Mouse (Mus musculus) limb, embryonic 15.5 days (tissue): ENCODE data around the gene Pofut1. TPM values are rescaled to one million over a fixed set of nuclear protein-coding genes. Genes with fewer than 3 reads are reported as not detected.

ENCODE experiments used
- ATAC-seq: fragments of 200-750 bp; cut with Nextera tagmentation; 2 replicates; pipeline ENCODE4 v1.8.0; 2017; ENCODE audit warnings: low read depth, moderate TSS enrichment; ENCODE audit not compliant: insufficient number of reproducible peaks, low FRiP score, low TSS enrichment
- H3K27ac ChIP-seq: fragments of 300-500 bp; sonication (generic); 2 replicates; pipeline ENCODE4 v1.5.1; 2015; ENCODE audit warnings: moderate library complexity, mild to moderate bottlenecking, inconsistent platforms
- H3K27me3 ChIP-seq: fragments of 300-500 bp; sonication (generic); 2 replicates; pipeline ENCODE4 v1.6.1; 2015; ENCODE audit warnings: inconsistent platforms
- H3K36me3 ChIP-seq: fragments of 300-500 bp; sonication (generic); 2 replicates; pipeline ENCODE4 v1.6.1; 2015; ENCODE audit warnings: inconsistent platforms
- H3K4me1 ChIP-seq: fragments of 300-500 bp; sonication (generic); 2 replicates; pipeline ENCODE4 v1.6.1; 2015; ENCODE audit warnings: inconsistent platforms
- H3K4me2 ChIP-seq: fragments of 300-500 bp; sonication (generic); 2 replicates; pipeline ENCODE4 v1.6.1; 2015; ENCODE audit warnings: mild to moderate bottlenecking, inconsistent platforms
- H3K4me3 ChIP-seq: fragments of 300-500 bp; sonication (generic); 2 replicates; pipeline ENCODE4 v1.5.1; 2015; ENCODE audit warnings: mild to moderate bottlenecking, inconsistent platforms
- H3K9ac ChIP-seq: fragments of 300-500 bp; sonication (generic); 2 replicates; pipeline ENCODE4 v1.6.1; 2015; ENCODE audit warnings: inconsistent platforms
- H3K9me3 ChIP-seq: fragments of 300-500 bp; sonication (generic); 2 replicates; pipeline ENCODE4 v1.6.1; 2016; ENCODE audit warnings: inconsistent platforms
- WGBS: fragments of 180-500 bp; shearing (Covaris S2); methylation state at CpG from one replicate; pipeline ENCODE4 v1.1.7; 2015; 5-methylcytosine and 5-hydroxymethylcytosine counted together
- polyA plus RNA-seq: library from polyadenylated mRNA; unstranded; fragments of >200 nt; fragmentation: Nextera tagmentation; extraction: Ambion mirVana; gene quantifications from 2 replicates; pipeline ENCODE4 v1.2.1, GENCODE M21; 2015

Gene Pofut1
- 6.7 and 8.5 TPM in 2 replicates for polyA plus RNA-seq

- Histone ChIP-seq H3K27ac (peak within 1 kb of the TSS; percentile 97), H3K4me1 (peaks cover 24% of the 10 kb centered on the region), H3K9me3 (no peaks in the 10 kb centered on the region), H3K4me2 (peak within 1 kb of the TSS; percentile 80), H3K9ac (peak within 1 kb of the TSS; percentile 99), H3K36me3 (peaks cover 18% of the 10 kb centered on the region), H3K4me3 (peak within 1 kb of the TSS; percentile 97), H3K27me3 (no peaks in the 10 kb centered on the region)
- ATAC-seq, result peak; percentile 93
- WGBS, result under 1% methylated on average over 55 of the region's 72 CpGs
These were observed at the start of gene Pofut1, which contains the start of gene Plagl2 for GRCm38 (mm10) chr2:153241250-153242014. Gene Pofut1, plus strand, starts transcription at chr2:153241533. Gene Plagl2, minus strand, starts transcription at chr2:153241426.

GRCm38 (mm10) chr2:153194255-153194654 is 47.1 kb upstream of the Pofut1 start:
- no peaks in the 10 kb centered on the region for H3K4me1 ChIP-seq
- ATAC-seq, result no peak
- 91% methylated on average over 3 of the region's 3 CpGs for WGBS
- H3K4me2 ChIP-seq, result no peak overlapping the region
- no peak overlapping the region for H3K9ac ChIP-seq
- H3K27ac ChIP-seq, result no peak overlapping the region
- H3K27me3 ChIP-seq, result no peaks in the 10 kb centered on the region
- H3K36me3 ChIP-seq, result peaks cover 84% of the 10 kb centered on the region
- no peak overlapping the region for H3K4me3 ChIP-seq
- H3K9me3 ChIP-seq, result no peaks in the 10 kb centered on the region

- Histone ChIP-seq H3K4me3 (no peak overlapping the region), H3K9me3 (no peaks in the 10 kb centered on the region), H3K27me3 (no peaks in the 10 kb centered on the region), H3K36me3 (peaks cover 78% of the 10 kb centered on the region), H3K27ac (no peak overlapping the region), H3K4me2 (no peak overlapping the region), H3K9ac (no peak overlapping the region), H3K4me1 (no peaks in the 10 kb centered on the region)
- WGBS, result 72% methylated on average over 5 of the region's 5 CpGs
- ATAC-seq, result no peak
These were observed 42.8 kb upstream of the Pofut1 start for GRCm38 (mm10) chr2:153198485-153198884.

- H3K4me3 ChIP-seq, result no peak overlapping the region
- no peaks in the 10 kb centered on the region for H3K9me3 ChIP-seq
- no peak for ATAC-seq
- H3K27me3 ChIP-seq, result no peaks in the 10 kb centered on the region
- H3K9ac ChIP-seq, result no peak overlapping the region
- no peaks in the 10 kb centered on the region for H3K4me1 ChIP-seq
- H3K4me2 ChIP-seq, result no peak overlapping the region
- H3K27ac ChIP-seq, result no peak overlapping the region
- WGBS, result 81% methylated on average over 2 of the region's 2 CpGs
- H3K36me3 ChIP-seq, result peaks cover 81% of the 10 kb centered on the region
These were observed 42.2 kb upstream of the Pofut1 start for GRCm38 (mm10) chr2:153199114-153199513.

GRCm38 (mm10) chr2:153202766-153203165 is 38.6 kb upstream of the Pofut1 start:
- H3K9me3 ChIP-seq, result no peaks in the 10 kb centered on the region
- H3K9ac ChIP-seq, result no peak overlapping the region
- no peaks in the 10 kb centered on the region for H3K27me3 ChIP-seq
- H3K4me2 ChIP-seq, result no peak overlapping the region
- H3K36me3 ChIP-seq, result peaks cover 85% of the 10 kb centered on the region
- no peak overlapping the region for H3K27ac ChIP-seq
- ATAC-seq, result no peak
- no peak overlapping the region for H3K4me3 ChIP-seq
- WGBS, result 74% methylated on average over 1 of the region's 1 CpGs
- no peaks in the 10 kb centered on the region for H3K4me1 ChIP-seq

GRCm38 (mm10) chr2:153208149-153208548 is 33.2 kb upstream of the Pofut1 start:
- Histone ChIP-seq H3K27ac (no peak overlapping the region), H3K4me2 (no peak overlapping the region), H3K9me3 (no peaks in the 10 kb centered on the region), H3K36me3 (peaks cover 68% of the 10 kb centered on the region), H3K9ac (no peak overlapping the region), H3K4me1 (no peaks in the 10 kb centered on the region), H3K4me3 (no peak overlapping the region), H3K27me3 (no peaks in the 10 kb centered on the region)
- ATAC-seq, result no peak
- WGBS, result 92% methylated on average over 2 of the region's 2 CpGs

- no peaks in the 10 kb centered on the region for H3K9me3 ChIP-seq
- H3K27ac ChIP-seq, result no peak overlapping the region
- no peak overlapping the region for H3K4me3 ChIP-seq
- ATAC-seq, result no peak
- WGBS, result 89% methylated on average over 5 of the region's 5 CpGs
- H3K9ac ChIP-seq, result no peak overlapping the region
- no peaks in the 10 kb centered on the region for H3K27me3 ChIP-seq
- no peak overlapping the region for H3K4me2 ChIP-seq
- peaks cover 59% of the 10 kb centered on the region for H3K36me3 ChIP-seq
- no peaks in the 10 kb centered on the region for H3K4me1 ChIP-seq
These were observed 32.0 kb upstream of the Pofut1 start for GRCm38 (mm10) chr2:153209286-153209685.

GRCm38 (mm10) chr2:153211451-153211850 is 29.9 kb upstream of the Pofut1 start:
- H3K4me2 ChIP-seq, result no peak overlapping the region
- no peaks in the 10 kb centered on the region for H3K9me3 ChIP-seq
- no peak overlapping the region for H3K9ac ChIP-seq
- H3K27me3 ChIP-seq, result no peaks in the 10 kb centered on the region
- WGBS, result 89% methylated on average over 5 of the region's 5 CpGs
- no peaks in the 10 kb centered on the region for H3K4me1 ChIP-seq
- H3K27ac ChIP-seq, result no peak overlapping the region
- peaks cover 38% of the 10 kb centered on the region for H3K36me3 ChIP-seq
- no peak overlapping the region for H3K4me3 ChIP-seq
- ATAC-seq, result no peak

GRCm38 (mm10) chr2:153213351-153213750 is 28.0 kb upstream of the Pofut1 start:
- H3K27me3 ChIP-seq, result no peaks in the 10 kb centered on the region
- 89% methylated on average over 4 of the region's 4 CpGs for WGBS
- no peaks in the 10 kb centered on the region for H3K9me3 ChIP-seq
- no peak overlapping the region for H3K9ac ChIP-seq
- no peak overlapping the region for H3K4me3 ChIP-seq
- H3K4me1 ChIP-seq, result no peaks in the 10 kb centered on the region
- ATAC-seq, result no peak
- no peak overlapping the region for H3K27ac ChIP-seq
- H3K36me3 ChIP-seq, result peaks cover 21% of the 10 kb centered on the region
- no peak overlapping the region for H3K4me2 ChIP-seq

GRCm38 (mm10) chr2:153214771-153215259 is 26.5 kb upstream of the Pofut1 start:
- ATAC-seq, result no peak
- Histone ChIP-seq H3K4me1 (no peaks in the 10 kb centered on the region), H3K27ac (no peak overlapping the region), H3K9me3 (no peaks in the 10 kb centered on the region), H3K4me3 (no peak overlapping the region), H3K4me2 (no peak overlapping the region), H3K36me3 (peaks cover 7% of the 10 kb centered on the region), H3K9ac (no peak overlapping the region), H3K27me3 (no peaks in the 10 kb centered on the region)
- WGBS, result 66% methylated on average over 6 of the region's 6 CpGs

GRCm38 (mm10) chr2:153215421-153215820 is 25.9 kb upstream of the Pofut1 start:
- Histone ChIP-seq H3K27me3 (no peaks in the 10 kb centered on the region), H3K4me2 (no peak overlapping the region), H3K4me3 (no peak overlapping the region), H3K4me1 (no peaks in the 10 kb centered on the region), H3K36me3 (peaks cover 5% of the 10 kb centered on the region; the same call in 1 of the 2 replicates), H3K27ac (no peak overlapping the region), H3K9ac (no peak overlapping the region), H3K9me3 (no peaks in the 10 kb centered on the region)
- WGBS, result 72% methylated on average over 4 of the region's 4 CpGs
- no peak for ATAC-seq

GRCm38 (mm10) chr2:153217826-153218340 is 23.4 kb upstream of the Pofut1 start:
- ATAC-seq, result no peak
- no peaks in the 10 kb centered on the region for H3K4me1 ChIP-seq
- WGBS, result 83% methylated on average over 10 of the region's 10 CpGs

More at GRCm38 (mm10) chr2:153217826-153218340, 23.4 kb upstream of the Pofut1 start:
- Histone ChIP-seq H3K9me3 (no peaks in the 10 kb centered on the region), H3K4me2 (no peak overlapping the region), H3K36me3 (peaks cover 14% of the 10 kb centered on the region; the same call in 1 of the 2 replicates), H3K4me3 (no peak overlapping the region), H3K27me3 (no peaks in the 10 kb centered on the region), H3K27ac (no peak overlapping the region), H3K9ac (no peak overlapping the region)
